Mouse (Mus musculus) intestine, postnatal 0 days (tissue): Measurements from ENCODE around the gene Snapc4. TPM values are rescaled to one million over a fixed set of nuclear protein-coding genes. Genes with fewer than 3 reads are reported as not detected.

ENCODE experiments used
- ATAC-seq: fragments of 200-750 bp; cut with Nextera tagmentation; 2 replicates; pipeline ENCODE4 v1.8.0; 2017; ENCODE audit warnings: mild to moderate bottlenecking, moderate TSS enrichment, moderate library complexity
- H3K27ac ChIP-seq: fragments of 300-500 bp; sonication (generic); 2 replicates; pipeline ENCODE4 v1.5.1; 2014; ENCODE audit warnings: mild to moderate bottlenecking, low read depth, low read length, moderate library complexity
- H3K27me3 ChIP-seq: fragments of 300-500 bp; sonication (generic); replicated peaks from 2 replicates; pipeline ENCODE4 v1.6.1; 2014; ENCODE audit warnings: low read length, mixed read lengths; ENCODE audit not compliant: control insufficient read depth, insufficient read depth
- H3K36me3 ChIP-seq: fragments of 300-500 bp; sonication (generic); 2 replicates; pipeline ENCODE4 v1.6.1; 2014; ENCODE audit warnings: mild to moderate bottlenecking, moderate library complexity; ENCODE audit not compliant: control insufficient read depth, insufficient read depth
- H3K4me1 ChIP-seq: fragments of 300-500 bp; sonication (generic); replicated peaks from 2 replicates; pipeline ENCODE4 v1.6.1; 2014; ENCODE audit warnings: antibody characterized with exemption, low read length, mixed read lengths; ENCODE audit not compliant: control insufficient read depth, insufficient read depth
- H3K4me2 ChIP-seq: fragments of 300-500 bp; sonication (generic); replicated peaks from 2 replicates; pipeline ENCODE4 v1.6.1; 2014; ENCODE audit warnings: low read depth, mild to moderate bottlenecking, moderate library complexity
- H3K4me3 ChIP-seq: fragments of 300-500 bp; sonication (generic); 2 replicates; pipeline ENCODE4 v1.5.1; 2014; ENCODE audit warnings: low read depth, low read length
- H3K9ac ChIP-seq: fragments of 300-500 bp; sonication (generic); 2 replicates; pipeline ENCODE4 v1.6.1; 2014; ENCODE audit warnings: mild to moderate bottlenecking, low read depth, low read length
- H3K9me3 ChIP-seq: fragments of 300-500 bp; sonication (generic); 2 replicates; pipeline ENCODE4 v1.6.1; 2016; ENCODE audit warnings: mixed run types; ENCODE audit not compliant: control insufficient read depth
- CTCF ChIP-seq: sonication (generic); IDR thresholded peaks from 2 replicates; pipeline ENCODE4 v1.5.1; 2016; ENCODE audit warnings: low read depth, mild to moderate bottlenecking, control low read depth, antibody characterized with exemption, moderate library complexity
- WGBS: fragments of 180-500 bp; shearing (Covaris S2); extraction: QIAGEN DNeasy Blood & Tissue Kit; methylation state at CpG from one replicate; pipeline ENCODE4 v1.1.7; 2014; 5-methylcytosine and 5-hydroxymethylcytosine counted together
- polyA plus RNA-seq: library from polyadenylated mRNA; unstranded; fragments of >200 nt; fragmentation: Nextera tagmentation; extraction: Ambion mirVana; gene quantifications from 2 replicates; pipeline ENCODE4 v1.2.1, GENCODE M21; 2015

Gene Snapc4
- polyA plus RNA-seq, 1 experiment from 2014 or later: 5.6 TPM

GRCm38 (mm10) chr2:26402265-26402664, 21.8 kb upstream of the Snapc4 start:
- H3K4me1 ChIP-seq: 0 out of 2 replicates have a peak, but pooled peaks cover 6% of the 10 kb centered on the region
- 100% methylated on average over 1 of the region's 1 CpGs for WGBS
- no peak overlapping the region for H3K4me2 ChIP-seq
- H3K9ac ChIP-seq: no peak overlapping the region
- H3K27me3 ChIP-seq: no peaks in the 10 kb centered on the region
- TF ChIP-seq CTCF: no peak
- H3K4me3 ChIP-seq: no peak overlapping the region
- H3K9me3 ChIP-seq: no peaks in the 10 kb centered on the region
- no peak overlapping the region for H3K27ac ChIP-seq
- H3K36me3 ChIP-seq: peaks cover 54% of the 10 kb centered on the region
- ATAC-seq: no peak

GRCm38 (mm10) chr2:26401023-26401422, 20.6 kb upstream of the Snapc4 start:
- H3K4me1 ChIP-seq: no peaks in the 10 kb centered on the region

GRCm38 (mm10) chr2:26400296-26400695, 19.8 kb upstream of the Snapc4 start:
- Histone ChIP-seq H3K4me3 (no peak overlapping the region), H3K9me3 (no peaks in the 10 kb centered on the region), H3K27ac (no peak overlapping the region), H3K27me3 (no peaks in the 10 kb centered on the region), H3K9ac (no peak overlapping the region), H3K4me2 (no peak overlapping the region), H3K36me3 (peaks cover 72% of the 10 kb centered on the region), H3K4me1 (no peaks in the 10 kb centered on the region)
- 85% methylated on average over 5 of the region's 5 CpGs for WGBS
- TF ChIP-seq CTCF: no peak
- no peak for ATAC-seq

More at GRCm38 (mm10) chr2:26401023-26401422, 20.6 kb upstream of the Snapc4 start:
- ATAC-seq: no peak
- H3K9ac ChIP-seq: no peak overlapping the region
- no peaks in the 10 kb centered on the region for H3K27me3 ChIP-seq
- no peak overlapping the region for H3K27ac ChIP-seq
- no peak overlapping the region for H3K4me2 ChIP-seq
- no peaks in the 10 kb centered on the region for H3K9me3 ChIP-seq
- no peak for TF ChIP-seq CTCF
- no peak overlapping the region for H3K4me3 ChIP-seq
- H3K36me3 ChIP-seq: peaks cover 65% of the 10 kb centered on the region
- WGBS: 87% methylated on average over 4 of the region's 4 CpGs

- 62% methylated on average over 5 of the region's 5 CpGs for WGBS
- H3K9ac ChIP-seq: no peak overlapping the region
- H3K9me3 ChIP-seq: no peaks in the 10 kb centered on the region
- H3K36me3 ChIP-seq: peaks cover 73% of the 10 kb centered on the region
- no peaks in the 10 kb centered on the region for H3K4me1 ChIP-seq
- ATAC-seq: no peak
- no peaks in the 10 kb centered on the region for H3K27me3 ChIP-seq
- H3K27ac ChIP-seq: no peak overlapping the region; the same call in 1 of the 2 replicates
- TF ChIP-seq CTCF: no peak
- H3K4me3 ChIP-seq: no peak overlapping the region
- H3K4me2 ChIP-seq: no peak overlapping the region
Observed at GRCm38 (mm10) chr2:26399647-26400046, 19.2 kb upstream of the Snapc4 start.

GRCm38 (mm10) chr2:26398978-26399377, 18.5 kb upstream of the Snapc4 start:
- Histone ChIP-seq H3K4me2 (no peak overlapping the region), H3K36me3 (peaks cover 79% of the 10 kb centered on the region), H3K27me3 (no peaks in the 10 kb centered on the region), H3K9me3 (no peaks in the 10 kb centered on the region), H3K4me3 (no peak overlapping the region), H3K27ac (no peak overlapping the region), H3K4me1 (no peaks in the 10 kb centered on the region), H3K9ac (no peak overlapping the region; the same call in 1 of the 2 replicates)
- 85% methylated on average over 8 of the region's 8 CpGs for WGBS
- TF ChIP-seq CTCF: no peak
- no peak for ATAC-seq

GRCm38 (mm10) chr2:26391617-26392016, 11.2 kb upstream of the Snapc4 start:
- no peak overlapping the region for H3K4me2 ChIP-seq
- H3K36me3 ChIP-seq: peaks cover 66% of the 10 kb centered on the region
- WGBS: 84% methylated on average over 6 of the region's 6 CpGs
- no peak for ATAC-seq
- no peak for TF ChIP-seq CTCF
- no peak overlapping the region for H3K27ac ChIP-seq
- H3K9ac ChIP-seq: no peak overlapping the region
- no peak overlapping the region for H3K4me3 ChIP-seq
- no peaks in the 10 kb centered on the region for H3K27me3 ChIP-seq
- no peaks in the 10 kb centered on the region for H3K4me1 ChIP-seq
- H3K9me3 ChIP-seq: no peaks in the 10 kb centered on the region

- H3K36me3 ChIP-seq: peaks cover 66% of the 10 kb centered on the region
- ATAC-seq: no peak
- no peak for TF ChIP-seq CTCF
- 87% methylated on average over 3 of the region's 3 CpGs for WGBS
- no peaks in the 10 kb centered on the region for H3K9me3 ChIP-seq
- H3K9ac ChIP-seq: no peak overlapping the region
- H3K4me1 ChIP-seq: no peaks in the 10 kb centered on the region
- H3K4me3 ChIP-seq: no peak overlapping the region
- H3K27ac ChIP-seq: no peak overlapping the region
- H3K4me2 ChIP-seq: no peak overlapping the region
- H3K27me3 ChIP-seq: no peaks in the 10 kb centered on the region
Observed at GRCm38 (mm10) chr2:26390954-26391353, 10.5 kb upstream of the Snapc4 start.
